Mouse (Mus musculus) midbrain, embryonic 12.5 days (tissue): ENCODE measurements around the gene Fmo5. TPM values are rescaled to one million over a fixed set of nuclear protein-coding genes. Genes with fewer than 3 reads are reported as not detected.

ENCODE experiments used
- microRNA-seq: library from miRNA; unstranded; fragments of <30 nt; microRNA quantifications from one replicate; pipeline ENCODE4, GENCODE M21; 2017
- polyA plus RNA-seq: library from polyadenylated mRNA; unstranded; fragments of >200 nt; fragmentation: Nextera tagmentation; extraction: Ambion mirVana; gene quantifications from 2 replicates; pipeline ENCODE4 v1.2.1, GENCODE M21; 2016

Fmo5 gene
- polyA plus RNA-seq, 1 experiment from 2014 or later, result 0.85 TPM

Small RNA genes lying within 50 kb of the gene (microRNA-seq; reads per million reads assigned to microRNA genes)
- gene Mir7225, result not detected

Other genes starting within 250 kb of the Fmo5 start
- gene Olfr1402, start 206.8 kb upstream of the Fmo5 start, polyA plus RNA-seq, result not detected in 2 replicates
- 14.9 and 16.4 TPM in 2 replicates for gene Chd1l, start 18.6 kb upstream of the Fmo5 start, polyA plus RNA-seq
- gene Prkab2, start 29.4 kb downstream of the Fmo5 start, polyA plus RNA-seq, result 8.4 and 9.3 TPM in 2 replicates
- not detected in 2 replicates for gene Gm17651, start 45.9 kb downstream of the Fmo5 start, polyA plus RNA-seq